Mouse (Mus musculus) adrenal gland, adult 2 months (tissue): ENCODE measurements at regions not wholly inside any gene's neighbourhood (a gene's known extent, or its start where the extent isn't known, plus 50 kb on each side); places are given as distances from the start of the nearest gene placed in this dataset.

Experiments
- DNase-seq: peaks from one replicate; pipeline ENCODE4 v3.0.0; 2021

DNA sequence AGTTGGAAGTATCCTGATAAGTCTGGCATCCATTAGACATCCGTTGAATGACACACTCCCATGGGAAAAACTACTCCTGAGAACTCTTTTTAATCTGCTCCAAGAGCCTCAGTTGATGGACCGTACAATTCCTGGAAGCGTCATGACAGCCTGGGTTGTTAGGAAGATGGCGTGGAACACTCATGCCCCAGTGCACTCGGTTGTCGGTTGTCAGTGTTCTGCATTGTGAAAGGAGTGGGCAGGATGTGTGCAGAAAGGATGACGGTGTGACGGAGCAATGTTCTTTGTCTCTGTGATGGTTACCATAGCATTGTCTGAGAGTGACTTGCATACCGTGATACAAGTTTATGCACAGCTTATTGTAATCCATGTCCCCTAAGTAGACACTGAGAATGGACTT lies 164.4 kb downstream of the Slc30a10 start:
- no peak for DNase-seq

- DNase-seq, result no peak
Observed at GRCm38 (mm10) chr1:185628401-185628800, 173.8 kb downstream of the Slc30a10 start.

- no peak for DNase-seq
Observed at GRCm38 (mm10) chr1:185629976-185630375, 175.3 kb downstream of the Slc30a10 start.

DNA sequence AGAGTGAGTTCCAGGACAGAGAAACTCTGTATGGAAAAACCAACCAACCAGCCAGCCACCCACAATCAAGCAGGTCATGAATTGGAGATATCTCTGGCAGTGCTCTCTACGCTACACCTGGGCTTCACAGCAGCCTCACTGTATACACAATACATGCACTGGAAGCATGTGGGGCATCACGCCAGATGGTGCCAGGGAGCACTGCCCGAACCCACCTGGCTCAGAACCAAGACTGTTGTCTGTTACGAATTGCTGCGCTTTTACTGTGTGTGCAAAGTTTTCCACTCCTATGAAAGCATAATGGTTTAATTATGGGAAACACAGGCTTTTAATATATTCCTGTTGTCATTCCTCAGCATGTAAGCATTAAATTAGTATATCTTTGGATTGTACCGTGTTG lies 184.0 kb downstream of the Slc30a10 start:
- DNase-seq, result no peak

DNA sequence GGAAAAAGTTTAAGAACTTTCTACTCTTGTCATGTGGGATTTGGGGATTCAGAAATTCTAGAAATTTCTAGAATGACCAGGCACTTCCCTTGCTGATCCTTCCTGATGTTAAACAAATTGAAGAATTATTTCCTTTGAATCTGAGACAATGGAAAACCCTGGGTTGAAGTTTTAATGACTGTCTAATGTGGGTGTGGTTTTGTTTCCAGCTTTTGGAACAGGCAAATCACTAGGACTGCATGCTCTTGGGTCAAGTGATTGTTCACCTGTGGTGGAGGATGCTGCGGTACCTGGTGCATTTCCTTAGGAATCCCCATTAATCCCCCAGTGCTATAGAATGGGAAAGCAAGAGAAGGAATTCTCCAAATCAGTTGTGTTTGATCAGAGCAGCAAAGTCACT lies 184.8 kb downstream of the Slc30a10 start:
- DNase-seq, result no peak

- no peak for DNase-seq
Observed at GRCm38 (mm10) chr1:185644026-185644425, 189.4 kb downstream of the Slc30a10 start.

DNA sequence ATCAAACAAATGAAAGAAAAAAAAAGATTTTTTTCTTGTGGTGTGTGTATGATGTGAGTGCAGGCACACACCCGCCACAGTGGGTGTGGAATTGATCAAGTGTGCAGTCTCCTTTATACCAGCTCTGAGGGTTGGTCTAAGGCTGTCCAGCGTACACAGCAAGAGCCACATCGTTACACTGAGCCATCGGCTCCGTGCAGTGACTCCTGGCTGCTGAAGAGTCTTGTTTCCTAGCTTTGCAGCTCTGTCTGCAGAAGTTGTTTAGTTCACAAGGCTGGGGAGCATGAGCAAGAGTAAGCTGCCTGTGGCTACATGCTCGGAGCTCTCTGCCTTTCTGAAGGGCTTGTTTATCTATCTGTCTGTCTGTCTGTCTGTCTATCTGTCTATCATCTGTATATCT lies 193.5 kb downstream of the Slc30a10 start:
- DNase-seq, result peak; percentile 38

GRCm38 (mm10) chr1:185648926-185649325 lies 194.3 kb downstream of the Slc30a10 start:
- DNase-seq, result no peak

DNA sequence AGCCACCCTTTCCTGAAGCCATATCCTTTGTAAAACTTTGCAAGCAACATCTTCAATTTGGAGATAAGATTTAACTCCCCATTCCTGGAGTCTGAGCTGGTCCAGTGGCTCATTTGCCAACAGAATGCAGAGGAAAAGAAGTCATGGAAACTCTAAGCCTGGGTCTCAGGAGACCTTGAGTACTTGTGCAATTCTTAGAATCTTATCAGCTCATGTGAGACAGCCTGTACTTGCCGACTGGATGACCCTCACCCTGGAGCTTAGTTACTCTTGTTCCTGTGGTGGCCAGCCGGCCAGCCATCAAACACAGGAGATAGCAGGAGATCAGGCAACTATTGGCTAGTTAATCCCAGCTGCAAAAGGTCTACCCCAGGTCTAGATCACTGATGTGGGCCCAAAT lies 196.3 kb downstream of the Slc30a10 start:
- peak; percentile 49 for DNase-seq

- DNase-seq, result peak; percentile 67
Observed at GRCm38 (mm10) chr1:185655021-185655420, 200.4 kb downstream of the Slc30a10 start.

GRCm38 (mm10) chr1:185655461-185655860 lies 200.8 kb downstream of the Slc30a10 start:
- no peak for DNase-seq

- no peak for DNase-seq
Observed at GRCm38 (mm10) chr1:185657286-185657685, 202.6 kb downstream of the Slc30a10 start.

DNA sequence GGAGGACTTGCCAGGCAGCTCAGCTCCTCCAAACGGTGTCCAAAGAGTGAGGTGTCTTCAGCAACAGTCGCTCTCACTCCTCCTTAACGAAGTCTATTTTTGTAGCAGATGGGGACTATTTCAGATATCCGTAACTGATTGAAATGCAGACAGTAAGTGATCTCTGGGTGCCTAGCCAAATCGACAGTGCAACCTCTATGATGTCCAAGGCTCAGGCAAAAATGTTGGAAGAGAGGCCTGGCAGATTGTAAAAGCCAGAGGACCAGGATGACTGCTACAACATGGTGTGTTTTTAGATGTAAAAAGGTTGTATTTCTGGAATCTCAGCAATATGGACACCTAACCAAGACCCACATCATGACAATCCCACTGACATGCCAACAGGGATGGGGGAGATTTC lies 204.8 kb downstream of the Slc30a10 start:
- DNase-seq, result no peak

GRCm38 (mm10) chr1:185662336-185662735 lies 207.7 kb downstream of the Slc30a10 start:
- no peak for DNase-seq

GRCm38 (mm10) chr1:185670029-185670741 lies 215.5 kb downstream of the Slc30a10 start:
- DNase-seq, result no peak

- no peak for DNase-seq
Observed at GRCm38 (mm10) chr1:185672940-185673339, 218.3 kb downstream of the Slc30a10 start.

GRCm38 (mm10) chr1:185675674-185676420 lies 221.2 kb downstream of the Slc30a10 start:
- DNase-seq, result no peak

DNA sequence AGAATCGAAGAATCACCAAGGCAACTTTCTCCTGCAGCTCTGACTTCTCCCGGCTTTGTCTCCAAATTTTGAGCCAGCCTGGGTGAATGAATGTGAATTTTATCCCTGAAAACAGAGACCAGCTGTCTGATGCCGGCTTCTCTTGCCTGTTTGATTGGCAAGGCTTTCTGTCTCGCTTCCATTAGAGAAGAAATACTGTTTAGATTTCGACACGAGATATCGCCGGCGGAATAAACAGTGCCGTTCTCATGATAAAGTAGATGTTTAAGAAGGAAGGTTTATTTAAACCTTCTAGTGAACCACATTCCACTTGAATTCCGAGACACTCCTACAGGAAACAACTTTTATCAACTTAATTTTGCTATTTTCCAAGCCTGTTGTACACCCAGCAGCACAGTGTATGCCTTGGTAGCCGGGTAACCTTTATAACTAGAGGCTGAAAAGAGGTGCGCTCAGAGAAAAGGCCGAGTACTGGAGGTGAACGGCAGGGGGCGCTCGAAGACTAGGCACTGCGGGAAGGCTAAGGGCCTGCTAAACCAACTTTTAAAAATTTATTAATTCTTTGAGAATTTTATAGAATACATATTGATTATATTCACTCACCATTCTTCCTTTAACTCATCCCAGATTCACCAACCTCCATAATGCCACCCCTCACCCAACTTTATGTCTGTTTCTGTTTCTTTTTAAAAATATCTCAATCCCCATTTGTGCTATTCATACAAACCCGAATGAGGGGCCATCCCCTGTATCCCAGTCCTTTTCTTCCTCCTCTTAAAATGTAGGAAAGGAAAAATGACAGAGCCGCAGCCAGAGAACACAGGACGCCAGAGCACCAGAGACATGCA lies 227.2 kb downstream of the Slc30a10 start:
- peak; percentile 72 for DNase-seq

- no peak for DNase-seq
Observed at GRCm38 (mm10) chr1:185682458-185682750, 227.8 kb downstream of the Slc30a10 start.

- DNase-seq, result peak; percentile 31
Observed at GRCm38 (mm10) chr1:185684638-185685037, 230.0 kb downstream of the Slc30a10 start.

DNA sequence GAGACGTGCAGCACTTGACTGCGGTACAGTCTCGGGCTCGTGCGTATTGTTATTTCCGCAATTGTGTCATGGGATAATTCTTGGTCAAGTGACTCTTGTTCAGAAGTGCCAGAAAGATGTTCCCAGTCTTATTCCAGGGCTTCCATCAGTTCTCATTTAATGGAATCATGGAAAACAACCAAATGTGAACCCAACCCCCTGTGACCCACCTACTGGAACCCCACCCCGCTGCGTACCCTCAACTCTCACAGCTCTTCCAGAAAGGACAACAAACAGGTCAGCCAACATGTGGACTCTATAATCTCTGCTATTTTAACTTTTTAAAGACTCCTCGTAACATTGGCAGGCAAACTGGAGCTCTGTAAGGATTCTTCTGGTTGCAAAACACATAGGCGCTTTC lies 233.9 kb downstream of the Slc30a10 start:
- DNase-seq, result no peak

DNA sequence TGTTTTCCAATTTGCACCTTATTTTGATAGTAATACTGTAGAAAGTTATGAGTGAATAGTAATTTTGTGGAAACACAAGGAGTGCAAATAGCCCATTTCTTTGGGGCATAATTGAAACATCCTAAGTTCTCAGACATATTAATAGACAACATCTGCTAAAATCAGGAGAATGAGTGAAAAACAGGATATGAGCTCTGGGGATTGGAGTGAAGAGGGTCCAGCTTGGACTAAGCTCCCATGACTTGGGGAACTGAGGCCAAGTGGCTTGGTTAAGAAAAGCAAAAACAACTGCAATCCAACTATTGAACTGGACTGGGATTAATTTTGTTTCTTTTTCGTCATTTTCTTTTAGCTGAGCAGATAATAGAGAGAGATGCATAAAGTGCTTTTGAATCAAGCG lies 240.7 kb downstream of the Slc30a10 start:
- DNase-seq, result no peak

GRCm38 (mm10) chr1:185699758-185700157 lies 245.1 kb downstream of the Slc30a10 start:
- no peak for DNase-seq
